Mouse (Mus musculus) ES-E14 (cell line): ENCODE measurements at regions not wholly inside any gene's neighbourhood (a gene's known extent, or its start where the extent isn't known, plus 50 kb on each side); places are given as distances from the start of the nearest gene placed in this dataset.
"Not testable (repeated sequence)": the region's sequence is repeated elsewhere in the genome, so short reads cannot be mapped to it uniquely, and the experiment has no call there.

Source experiments
- CHD2 ChIP-seq: IDR thresholded peaks from 2 replicates; pipeline ENCODE4 v1.6.1; 2014; ENCODE audit warnings: mild to moderate bottlenecking, low read depth, low read length, inconsistent platforms
- HCFC1 ChIP-seq: IDR thresholded peaks from 2 replicates; pipeline ENCODE4 v1.6.1; 2012; ENCODE audit warnings: low read length, inconsistent platforms, borderline replicate concordance; ENCODE audit not compliant: insufficient read depth
- MAFK ChIP-seq: IDR thresholded peaks from 2 replicates; pipeline ENCODE4 v1.6.1; 2014; ENCODE audit warnings: mild to moderate bottlenecking, low read depth, low read length, inconsistent platforms; ENCODE audit not compliant: insufficient read depth
- ZC3H11A ChIP-seq: IDR thresholded peaks from 2 replicates; pipeline ENCODE4 v1.6.1; 2012; ENCODE audit warnings: low read depth, mild to moderate bottlenecking, inconsistent platforms, low read length, borderline replicate concordance
- ZNF384 ChIP-seq: IDR thresholded peaks from 2 replicates; pipeline ENCODE4 v1.6.1; 2012; ENCODE audit warnings: low read depth, low read length, inconsistent platforms

DNA sequence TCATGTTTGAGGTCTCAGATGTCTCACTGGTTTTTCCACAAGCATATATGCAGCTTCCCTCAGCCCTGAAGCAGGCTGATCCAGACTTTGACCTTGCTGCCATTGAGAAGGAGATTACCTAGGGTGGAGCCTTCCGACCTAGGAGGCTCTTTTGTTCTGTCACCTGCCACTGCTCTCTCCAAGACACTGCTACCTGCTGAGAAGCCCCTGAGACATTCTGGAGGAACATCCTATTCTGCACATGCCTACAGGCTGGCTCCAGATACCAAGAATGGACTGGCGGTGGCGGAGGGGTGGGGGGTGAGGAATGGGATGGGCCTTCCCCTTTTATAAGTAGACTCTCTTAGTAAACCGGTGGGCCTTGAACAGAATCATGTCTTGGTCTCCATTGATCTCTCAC, 4692.1 kb upstream of the Gm7489 start:
- not testable (repeated sequence) for TF ChIP-seq ZC3H11A, ZNF384, MAFK, CHD2, HCFC1
